In genomic region chr7:4911561-4911960, GRCm38 (mm10) we compare ENCODE assay signal across 7 mouse cellular contexts. TPM values are rescaled to one million over a fixed set of nuclear protein-coding genes. Genes with fewer than 3 reads are reported as not detected.
DNase-seq lines count a peak whose midpoint lies in the region; ATAC-seq and TF ChIP-seq lines count a peak whose summit lies in the region.

No protein-coding gene starts in this region.

- ATAC-seq in hindbrain, embryonic 15.5 days (ENCODE audit: low FRiP score, low read depth): no peak
- ATAC-seq in lung, postnatal 0 days: no peak
- ATAC-seq in stomach, postnatal 0 days (ENCODE audit: low FRiP score, low TSS enrichment): no peak

- H3K27ac ChIP-seq in hindbrain, embryonic 15.5 days (replicated peaks): no peak overlapping the region
- H3K27ac ChIP-seq in lung, postnatal 0 days (ENCODE audit: low read length): no peak overlapping the region
- H3K27ac ChIP-seq in stomach, postnatal 0 days (replicated peaks): no peak overlapping the region

- TF ChIP-seq EP300 in lung, postnatal 0 days (IDR thresholded peaks at IDR 0.05): no peak
- no peak for TF ChIP-seq EP300 in stomach, postnatal 0 days (optimal IDR thresholded peaks at IDR 0.05)

- intact Hi-C loops in left cerebral cortex, postnatal 14 days (cut with DNase I): no loop called here
- intact Hi-C loops in left cerebral cortex, postnatal 36 days (cut with DNase I): no loop called here

- no peaks in the 10 kb centered on the region for H3K36me3 ChIP-seq in hindbrain, embryonic 15.5 days
- no peaks in the 10 kb centered on the region for H3K36me3 ChIP-seq in lung, postnatal 0 days (ENCODE audit: insufficient read depth, low read length)
- H3K36me3 ChIP-seq in stomach, postnatal 0 days (ENCODE audit: control insufficient read depth, insufficient read depth, low read length): no peaks in the 10 kb centered on the region

- H3K4me2 ChIP-seq in hindbrain, embryonic 15.5 days: 0 out of 2 replicates have a peak overlapping the region, but pooled peaks have one; percentile 10
- H3K4me2 ChIP-seq in lung, postnatal 0 days (replicated peaks; ENCODE audit: low read depth, low read length): no peak overlapping the region
- no peak overlapping the region for H3K4me2 ChIP-seq in stomach, postnatal 0 days (replicated peaks; ENCODE audit: low read depth)

- H3K4me1 ChIP-seq in hindbrain, embryonic 15.5 days (replicated peaks): peaks cover 9% of the 10 kb centered on the region
- H3K4me1 ChIP-seq in lung, postnatal 0 days (ENCODE audit: insufficient read depth, low read depth, low read length): peaks cover 4% of the 10 kb centered on the region; the same call in 1 of the 2 replicates
- no peaks in the 10 kb centered on the region; the same call in 1 of the 2 replicates for H3K4me1 ChIP-seq in stomach, postnatal 0 days (replicated peaks; ENCODE audit: control insufficient read depth, insufficient read depth)

- 38% methylated on average over 9 of the region's 9 CpGs for WGBS in hindbrain, embryonic 15.5 days
- WGBS in lung, postnatal 0 days: 23% methylated on average over 9 of the region's 9 CpGs
- WGBS in stomach, postnatal 0 days: 24% methylated on average over 9 of the region's 9 CpGs

- H3K4me3 ChIP-seq in hindbrain, embryonic 15.5 days: 0 out of 2 replicates have a peak overlapping the region, but pooled peaks have one; percentile 19
- no peak overlapping the region for H3K4me3 ChIP-seq in lung, postnatal 0 days (ENCODE audit: low read depth, low read length)
- H3K4me3 ChIP-seq in stomach, postnatal 0 days (ENCODE audit: low read depth, low read length): no peak overlapping the region

- H3K9ac ChIP-seq in hindbrain, embryonic 15.5 days: no peak overlapping the region
- H3K9ac ChIP-seq in lung, postnatal 0 days (replicated peaks; ENCODE audit: low read depth): no peak overlapping the region
- H3K9ac ChIP-seq in stomach, postnatal 0 days (ENCODE audit: low read length): no peak overlapping the region

- DNase-seq in left cerebral cortex, postnatal 14 days (ENCODE audit: low spot score in 2 of 2): peak; percentile 71 to 76
- DNase-seq in left cerebral cortex, postnatal 36 days (ENCODE audit: low spot score in 2 of 2): no peak
- peak; percentile 38 for DNase-seq in Muller cell, postnatal 12 days (ENCODE audit: inconsistent ontology term)
- DNase-seq in cerebellum, postnatal 10 days: peak; percentile 86 to 90
- peak; percentile 35 for DNase-seq in lung, postnatal 0 days (ENCODE audit: low spot score)
- DNase-seq in stomach, postnatal 0 days (ENCODE audit: low spot score): peak; percentile 62

- H3K27me3 ChIP-seq in hindbrain, embryonic 15.5 days: no peaks in the 10 kb centered on the region
- no peaks in the 10 kb centered on the region for H3K27me3 ChIP-seq in lung, postnatal 0 days (replicated peaks; ENCODE audit: insufficient read depth, low read length)
- no peaks in the 10 kb centered on the region for H3K27me3 ChIP-seq in stomach, postnatal 0 days (ENCODE audit: control insufficient read depth, insufficient read depth, low read length)

- H3K9me3 ChIP-seq in hindbrain, embryonic 15.5 days: no peaks in the 10 kb centered on the region
- no peaks in the 10 kb centered on the region for H3K9me3 ChIP-seq in lung, postnatal 0 days (ENCODE audit: low read length)
- no peaks in the 10 kb centered on the region for H3K9me3 ChIP-seq in stomach, postnatal 0 days (ENCODE audit: control insufficient read depth, low read length)

- peak; percentile 72 for TF ChIP-seq CTCF in lung, postnatal 0 days (IDR thresholded peaks at IDR 0.05)
- TF ChIP-seq CTCF in stomach, postnatal 0 days (IDR thresholded peaks at IDR 0.05; ENCODE audit: low read depth): peak; percentile 69

RNA-seq across cellular contexts. Expression of gene Zfp628, which starts 3.5 kb away (rescaled TPM):
- 10 to 100 TPM; 14.5 to 16.3 TPM for total RNA-seq in left cerebral cortex, postnatal 14 days (2021)
- 10 to 100 TPM; 14.0 to 17.0 TPM for total RNA-seq in left cerebral cortex, postnatal 36 days (2021)
- 3.5 and 4.2 TPM in 2 replicates for polyA plus RNA-seq in hindbrain, embryonic 15.5 days (2015; fragmentation: Nextera tagmentation; extraction: Ambion mirVana)
- polyA plus RNA-seq in lung, postnatal 0 days (2015; fragmentation: Nextera tagmentation; extraction: Ambion mirVana): 2.7 TPM in 2 replicates
- polyA plus RNA-seq in stomach, postnatal 0 days (2015; fragmentation: Nextera tagmentation; extraction: Ambion mirVana): 1.8 and 1.9 TPM in 2 replicates

RNA-seq across cellular contexts. Expression of gene Gm36210, which starts 5.2 kb away (rescaled TPM):
- under 1 TPM; 0.29 to 0.34 TPM for total RNA-seq in left cerebral cortex, postnatal 14 days (2021)
- total RNA-seq in left cerebral cortex, postnatal 36 days (2021): under 1 TPM in 1 of 2 experiments, not detected in 1; 0.32 TPM
- 0.45 and 0.47 TPM in 2 replicates for polyA plus RNA-seq in hindbrain, embryonic 15.5 days (2015; fragmentation: Nextera tagmentation; extraction: Ambion mirVana)
- polyA plus RNA-seq in lung, postnatal 0 days (2015; fragmentation: Nextera tagmentation; extraction: Ambion mirVana): not detected in 2 replicates
- polyA plus RNA-seq in stomach, postnatal 0 days (2015; fragmentation: Nextera tagmentation; extraction: Ambion mirVana): not detected in 2 replicates

RNA-seq across cellular contexts. Expression of gene Nat14, which starts 10.3 kb away (rescaled TPM):
- 10 to 100 TPM; 86.6 to 92.4 TPM for total RNA-seq in left cerebral cortex, postnatal 14 days (2021)
- 100 to 1,000 TPM; 103 to 106 TPM for total RNA-seq in left cerebral cortex, postnatal 36 days (2021)
- polyA plus RNA-seq in hindbrain, embryonic 15.5 days (2015; fragmentation: Nextera tagmentation; extraction: Ambion mirVana): 35.3 and 35.8 TPM in 2 replicates
- polyA plus RNA-seq in lung, postnatal 0 days (2015; fragmentation: Nextera tagmentation; extraction: Ambion mirVana): 1.1 and 2.3 TPM in 2 replicates
- polyA plus RNA-seq in stomach, postnatal 0 days (2015; fragmentation: Nextera tagmentation; extraction: Ambion mirVana): 2.3 and 2.5 TPM in 2 replicates

RNA-seq across cellular contexts. Expression of gene Ssc5d, which starts 14.0 kb away (rescaled TPM):
- total RNA-seq in left cerebral cortex, postnatal 14 days (2021): 1 to 10 TPM; 2.3 to 2.9 TPM
- total RNA-seq in left cerebral cortex, postnatal 36 days (2021): 1 to 10 TPM in 1 of 2 experiments, under 1 TPM in 1; 0.84 to 3.6 TPM
- polyA plus RNA-seq in hindbrain, embryonic 15.5 days (2015; fragmentation: Nextera tagmentation; extraction: Ambion mirVana): 1.2 and 1.3 TPM in 2 replicates
- polyA plus RNA-seq in lung, postnatal 0 days (2015; fragmentation: Nextera tagmentation; extraction: Ambion mirVana): 1.4 and 1.7 TPM in 2 replicates
- 1.3 and 1.9 TPM in 2 replicates for polyA plus RNA-seq in stomach, postnatal 0 days (2015; fragmentation: Nextera tagmentation; extraction: Ambion mirVana)

RNA-seq across cellular contexts. Expression of gene Isoc2a, which starts 34.6 kb away (rescaled TPM):
- 1 to 10 TPM; 7.5 to 8.6 TPM for total RNA-seq in left cerebral cortex, postnatal 14 days (2021)
- total RNA-seq in left cerebral cortex, postnatal 36 days (2021): 10 to 100 TPM; 10.3 to 13.5 TPM
- polyA plus RNA-seq in hindbrain, embryonic 15.5 days (2015; fragmentation: Nextera tagmentation; extraction: Ambion mirVana): 0.75 and 0.77 TPM in 2 replicates
- 0.53 and 0.57 TPM in 2 replicates for polyA plus RNA-seq in lung, postnatal 0 days (2015; fragmentation: Nextera tagmentation; extraction: Ambion mirVana)
- polyA plus RNA-seq in stomach, postnatal 0 days (2015; fragmentation: Nextera tagmentation; extraction: Ambion mirVana): 0.56 and 0.67 TPM in 2 replicates

Comparison
In these comparisons a context has a peak if more than half of its experiments do, and no peak if none do; other contexts are left out.
1. DNase-seq: peak in left cerebral cortex, postnatal 14 days (2 of 2), Muller cell, postnatal 12 days (single experiment), cerebellum, postnatal 10 days (2 of 2), lung, postnatal 0 days (single experiment) and stomach, postnatal 0 days (single experiment); none in left cerebral cortex, postnatal 36 days (0 of 2).
2. RNA of gene Nat14, which starts 10.3 kb away (polyA plus RNA-seq): 35.3 to 35.8 TPM in hindbrain, embryonic 15.5 days; 2.3 to 2.5 TPM in stomach, postnatal 0 days and 1.1 to 2.3 TPM in lung, postnatal 0 days; every median in the first group is over 10 times any median in the second.